10 mouse cellular contexts compared by ENCODE assay signal in the genomic region with DNA sequence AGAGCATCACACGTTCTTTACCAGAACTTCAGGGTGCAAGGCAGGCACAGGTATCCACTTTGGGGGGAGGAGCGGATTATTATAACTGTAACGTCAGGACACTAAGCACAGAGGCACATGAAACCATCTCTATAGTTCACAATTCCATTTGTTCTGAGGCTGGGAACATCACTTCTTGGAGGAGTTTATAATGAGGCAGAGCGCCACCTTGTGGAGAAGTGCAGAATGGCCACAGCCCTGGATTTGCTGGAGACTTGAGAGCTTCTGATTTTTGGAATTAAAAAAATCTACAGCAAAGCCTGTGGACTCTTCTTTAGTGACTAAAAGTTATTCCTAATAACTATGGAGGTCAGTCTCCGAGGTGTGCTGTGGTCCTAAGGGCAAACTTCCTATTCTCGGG. TPM values are rescaled to one million over a fixed set of nuclear protein-coding genes. Genes with fewer than 3 reads are reported as not detected.
DNase-seq lines count a peak whose midpoint lies in the region; ATAC-seq lines count a peak whose summit lies in the region.
"Had no signal": no experiment of that assay in that cellular context is flagged by ENCODE, and none has a peak within 500 bp of the region (broad histone marks: within the 10 kb centered on the region; RNA-seq: fewer than 3 reads in every experiment).

No protein-coding gene starts in this region.

- ATAC-seq in hindbrain, embryonic 11.5 days (ENCODE audit: low FRiP score): no peak
- ATAC-seq in hindbrain, embryonic 12.5 days (ENCODE audit: low FRiP score): no peak
- ATAC-seq in granulocyte monocyte progenitor cell, adult 5-6 weeks (replicated peaks; ENCODE audit: poor library complexity, severe bottlenecking): peak; percentile 42; the same call in 1 of the 2 replicates
- ATAC-seq in neural tube, embryonic 11.5 days (ENCODE audit: insufficient read depth, low FRiP score, low TSS enrichment): no peak

- no peak overlapping the region for H3K4me2 ChIP-seq in hindbrain, embryonic 11.5 days (replicated peaks; ENCODE audit: low read depth, low read length)
- H3K4me2 ChIP-seq in hindbrain, embryonic 12.5 days (replicated peaks): no peak overlapping the region
- no peak overlapping the region for H3K4me2 ChIP-seq in neural tube, embryonic 11.5 days (ENCODE audit: low read depth)
- H3K4me2 ChIP-seq: neural tube, embryonic 12.5 days had no signal

- H3K27me3 ChIP-seq in hindbrain, embryonic 11.5 days (ENCODE audit: control insufficient read depth, insufficient read depth, low read length): no peaks in the 10 kb centered on the region
- H3K27me3 ChIP-seq in hindbrain, embryonic 12.5 days: peaks cover 8% of the 10 kb centered on the region; the same call in 1 of the 2 replicates
- no peaks in the 10 kb centered on the region for H3K27me3 ChIP-seq in neural tube, embryonic 11.5 days (ENCODE audit: control insufficient read depth, insufficient read depth, low read length)

- no peak overlapping the region for H3K9ac ChIP-seq in hindbrain, embryonic 11.5 days (ENCODE audit: low read depth, low read length)
- no peak overlapping the region for H3K9ac ChIP-seq in hindbrain, embryonic 12.5 days
- no peak overlapping the region for H3K9ac ChIP-seq in neural tube, embryonic 11.5 days (ENCODE audit: low read length)
- H3K9ac ChIP-seq: neural tube, embryonic 12.5 days had no signal

- no peaks in the 10 kb centered on the region for H3K36me3 ChIP-seq in hindbrain, embryonic 11.5 days (ENCODE audit: control insufficient read depth, insufficient read depth, low read length)
- no peaks in the 10 kb centered on the region for H3K36me3 ChIP-seq in hindbrain, embryonic 12.5 days
- H3K36me3 ChIP-seq in neural tube, embryonic 11.5 days (ENCODE audit: control insufficient read depth, insufficient read depth, low read length): no peaks in the 10 kb centered on the region
- H3K36me3 ChIP-seq: neural tube, embryonic 12.5 days had no signal

- H3K27ac ChIP-seq in hindbrain, embryonic 11.5 days (ENCODE audit: low read depth, low read length): no peak overlapping the region
- H3K27ac ChIP-seq in hindbrain, embryonic 12.5 days: no peak overlapping the region
- H3K27ac ChIP-seq in neural tube, embryonic 11.5 days (ENCODE audit: low read depth, low read length): no peak overlapping the region
- H3K27ac ChIP-seq: neural tube, embryonic 12.5 days had no signal

- 26% methylated on average over 6 of the region's 6 CpGs for WGBS in hindbrain, embryonic 11.5 days
- 30% methylated on average over 6 of the region's 6 CpGs for WGBS in hindbrain, embryonic 12.5 days
- 35% methylated on average over 6 of the region's 6 CpGs for WGBS in neural tube, embryonic 11.5 days

- no peak overlapping the region for H3K4me3 ChIP-seq in hindbrain, embryonic 11.5 days (ENCODE audit: low read depth, low read length)
- no peak overlapping the region for H3K4me3 ChIP-seq in hindbrain, embryonic 12.5 days
- no peak overlapping the region for H3K4me3 ChIP-seq in neural tube, embryonic 11.5 days (ENCODE audit: low read depth, low read length)
- H3K4me3 ChIP-seq: erythroblast, embryonic 14.5 days; neural tube, embryonic 12.5 days had no signal

- DNase-seq in hindbrain, embryonic 11.5 days (ENCODE audit: low spot score): peak; percentile 87
- DNase-seq in T-cell, adult 2 months (ENCODE audit: low spot score): peak; percentile 40
- peak; percentile 64 to 77 for DNase-seq in cerebellum, postnatal 25 days
- peak; percentile 71 to 76 for DNase-seq in left cerebral cortex, postnatal 25 days (ENCODE audit: low spot score in 2 of 2)
- peak; percentile 81 for DNase-seq in neural tube, embryonic 11.5 days (ENCODE audit: low spot score)
- DNase-seq in thymus, postnatal 4 days: peak; percentile 79

- H3K9me3 ChIP-seq in hindbrain, embryonic 11.5 days (ENCODE audit: control insufficient read depth, low read length): no peaks in the 10 kb centered on the region
- H3K9me3 ChIP-seq in hindbrain, embryonic 12.5 days (replicated peaks): no peaks in the 10 kb centered on the region
- no peaks in the 10 kb centered on the region for H3K9me3 ChIP-seq in neural tube, embryonic 11.5 days (ENCODE audit: control insufficient read depth, low read length)
- H3K9me3 ChIP-seq: neural tube, embryonic 12.5 days had no signal

- H3K4me1 ChIP-seq in hindbrain, embryonic 11.5 days (replicated peaks; ENCODE audit: control insufficient read depth, insufficient read depth, low read length): no peaks in the 10 kb centered on the region
- H3K4me1 ChIP-seq in hindbrain, embryonic 12.5 days: peaks cover 4% of the 10 kb centered on the region; the same call in 1 of the 2 replicates
- no peaks in the 10 kb centered on the region for H3K4me1 ChIP-seq in neural tube, embryonic 11.5 days (ENCODE audit: control insufficient read depth, insufficient read depth, low read length)
- H3K4me1 ChIP-seq: neural tube, embryonic 12.5 days had no signal

- intact Hi-C loops in left cerebral cortex, postnatal 25 days (cut with DNase I): loop anchor here (10.0 kb wide), 1 partner anchor 242 kb away; no protein-coding TSS in a partner anchor

RNA-seq across cellular contexts. Expression of gene Anxa2, which starts 49.1 kb away (rescaled TPM):
- polyA plus RNA-seq in hindbrain, embryonic 11.5 days (2014; fragmentation: Nextera tagmentation; extraction: Ambion mirVana): 243 and 282 TPM in 2 replicates
- polyA plus RNA-seq in hindbrain, embryonic 12.5 days (2016; fragmentation: Nextera tagmentation; extraction: Ambion mirVana): 317 and 331 TPM in 2 replicates
- 119 and 132 TPM in 2 replicates for total RNA-seq in granulocyte monocyte progenitor cell, adult 5-6 weeks (2014; fragmentation: Nextera tagmentation)
- total RNA-seq in granulocyte monocyte progenitor cell, adult 5-6 weeks (2017): 95.9 and 98.4 TPM in 2 replicates
- 10 to 100 TPM; 12.5 to 17.5 TPM for total RNA-seq in left cerebral cortex, postnatal 25 days (2021)
- polyA plus RNA-seq in neural tube, embryonic 11.5 days (2014; fragmentation: Nextera tagmentation; extraction: Ambion mirVana): 167 and 179 TPM in 2 replicates
